Mouse (Mus musculus) cerebellum, adult 18-20 months (tissue): ENCODE data around the gene Tmem208.
A peak's percentile ranks its signal among the peaks of the same experiment; 100 is the strongest.

Source experiments
- DNase-seq, 2 experiments: peaks; one replicate each; pipeline ENCODE4 v3.0.0; 2021

Gene Tmem208

GRCm38 (mm10) chr8:105356681-105357080 is 30.5 kb downstream of the Tmem208 start:
- no peak for DNase-seq

- DNase-seq, result no peak
These were observed 33.1 kb downstream of the Tmem208 start for GRCm38 (mm10) chr8:105359208-105359607.

- DNase-seq, result no peak
These were observed 33.5 kb downstream of the Tmem208 start for GRCm38 (mm10) chr8:105359646-105360045.

GRCm38 (mm10) chr8:105361751-105362702 is 35.9 kb downstream of the Tmem208 start:
- DNase-seq, result no peak

GRCm38 (mm10) chr8:105367107-105367506 is 41.0 kb downstream of the Tmem208 start:
- DNase-seq, result no peak

GRCm38 (mm10) chr8:105372473-105372872 is 46.3 kb downstream of the Tmem208 start:
- peak; percentile 40 to 43 for DNase-seq

- no peak for DNase-seq
These were observed 46.9 kb downstream of the Tmem208 start, which contains the start of gene Plekhg4 for GRCm38 (mm10) chr8:105373032-105373431. Plekhg4 (plus strand) TSS chr8:105373274.

- DNase-seq, result no peak
These were observed 48.4 kb downstream of the Tmem208 start for GRCm38 (mm10) chr8:105374513-105374966.

- DNase-seq, result peak in 1 of 2 experiments; percentile 46
These were observed 52.5 kb downstream of the Tmem208 start for GRCm38 (mm10) chr8:105378673-105379072.

GRCm38 (mm10) chr8:105380308-105380707 is 54.2 kb downstream of the Tmem208 start:
- DNase-seq, result no peak

GRCm38 (mm10) chr8:105384070-105384469 is 57.9 kb downstream of the Tmem208 start:
- DNase-seq, result no peak
